Mouse (Mus musculus): ENCODE measurements around the gene Tmem51. TPM values are rescaled to one million over a fixed set of nuclear protein-coding genes. Genes with fewer than 3 reads are reported as not detected.

The Tmem51 gene
- total and polyA plus RNA-seq, 2 experiments: 4.1 to 13.3 TPM

DNA sequence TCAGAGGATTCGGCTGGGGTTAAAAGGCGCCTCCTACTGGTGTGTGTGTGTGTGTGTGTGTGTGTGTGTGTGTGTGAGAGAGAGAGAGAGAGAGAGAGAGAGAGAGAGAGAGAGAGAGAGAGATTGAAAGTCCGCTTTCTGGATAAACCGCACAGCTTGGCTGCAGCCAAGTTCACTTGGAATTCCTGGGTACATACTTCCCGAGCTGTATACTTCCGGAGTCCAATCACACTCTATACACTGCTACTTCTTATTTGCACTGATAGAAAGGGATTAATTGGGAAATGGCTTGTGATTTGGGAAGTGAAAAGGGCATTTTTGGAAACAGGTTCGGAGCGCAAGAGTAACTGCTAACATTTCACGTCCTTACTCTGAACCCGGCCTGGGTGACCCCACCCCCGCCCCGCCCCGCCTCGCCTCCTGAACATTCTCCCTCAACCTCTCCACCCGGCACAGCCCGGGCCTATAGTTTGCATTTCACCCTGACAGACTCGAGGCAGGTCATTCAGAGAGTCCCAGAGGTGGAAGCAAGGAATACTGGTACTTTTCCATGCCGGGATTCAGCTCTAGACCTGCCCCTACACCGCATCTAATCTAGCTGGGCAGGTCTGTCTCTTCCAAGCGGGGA, 946 bp upstream of the Tmem51 start:
- Histone ChIP-seq H3K9ac (ENCODE audit: low read depth, low read length) (peak overlapping the region; percentile 68), H3K4me1 (ENCODE audit: control insufficient read depth, insufficient read depth, low read length) (peaks cover 9% of the 10 kb centered on the region; the same call in 1 of the 2 replicates), H3K27me3 (ENCODE audit: control insufficient read depth, insufficient read depth, low read length) (no peaks in the 10 kb centered on the region), H3K79me2 (ENCODE audit: control insufficient read depth, insufficient read depth, low read length) (peaks cover 4% of the 10 kb centered on the region; the same call in 1 of the 2 replicates), H3K36me3 (ENCODE audit: control insufficient read depth, insufficient read depth, low read length) (no peaks in the 10 kb centered on the region), H3K4me3 (ENCODE audit: insufficient read depth, low read depth, low read length) (peak overlapping the region; percentile 68), H3K27ac (replicated peaks; ENCODE audit: insufficient read depth, low read depth, low read length) (peak overlapping the region; percentile 66)
- WGBS: 11% methylated on average over 20 of the region's 20 CpGs
- TF ChIP-seq CTCF (IDR thresholded peaks at IDR 0.05; ENCODE audit: low read depth, low read length): no peak
- TF ChIP-seq POLR2A (IDR thresholded peaks at IDR 0.05; ENCODE audit: extremely low read depth, insufficient read depth, low read length): no peak
- DNase-seq (ENCODE audit: extremely low read depth, low read depth, low spot score): peak; percentile 49

DNA sequence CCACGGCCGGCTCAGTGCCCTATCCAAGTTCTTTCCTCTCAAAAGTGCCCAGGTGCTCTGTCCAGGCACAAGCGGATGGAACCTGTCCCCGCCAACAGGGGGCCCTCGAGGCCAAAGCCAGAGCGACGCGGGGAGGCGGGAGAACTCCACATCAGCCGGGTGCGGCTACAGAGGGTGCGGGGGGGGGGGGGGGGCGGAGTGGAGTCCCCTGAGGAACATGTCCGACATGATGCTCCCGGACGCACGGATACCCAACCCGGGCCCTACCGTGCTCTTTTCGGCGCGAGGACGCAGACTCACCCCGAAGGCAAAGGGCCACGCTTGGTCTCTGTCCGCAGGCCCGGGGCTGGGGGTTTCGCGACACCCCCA, 358 bp downstream of the Tmem51 start:
- peaks cover 7% of the 10 kb centered on the region; the same call in 1 of the 2 replicates for H3K79me2 ChIP-seq (ENCODE audit: control insufficient read depth, insufficient read depth, low read length)
- H3K36me3 ChIP-seq (ENCODE audit: control insufficient read depth, insufficient read depth, low read length): no peaks in the 10 kb centered on the region
- H3K27ac ChIP-seq (replicated peaks; ENCODE audit: insufficient read depth, low read depth, low read length): peak overlapping the region; percentile 66
- H3K9ac ChIP-seq (ENCODE audit: low read depth, low read length): peak overlapping the region; percentile 68
- TF ChIP-seq POLR2A (IDR thresholded peaks at IDR 0.05; ENCODE audit: extremely low read depth, insufficient read depth, low read length) (no peak), CTCF (IDR thresholded peaks at IDR 0.05; ENCODE audit: low read depth, low read length) (peak; percentile 86)
- H3K4me1 ChIP-seq (ENCODE audit: control insufficient read depth, insufficient read depth, low read length): peaks cover 10% of the 10 kb centered on the region; the same call in 1 of the 2 replicates
- 1% methylated on average over 28 of the region's 29 CpGs for WGBS
- peak; percentile 64 for DNase-seq (ENCODE audit: extremely low read depth, low read depth, low spot score)
- H3K4me3 ChIP-seq (ENCODE audit: insufficient read depth, low read depth, low read length): peak overlapping the region; percentile 68
- no peaks in the 10 kb centered on the region for H3K27me3 ChIP-seq (ENCODE audit: control insufficient read depth, insufficient read depth, low read length)

DNA sequence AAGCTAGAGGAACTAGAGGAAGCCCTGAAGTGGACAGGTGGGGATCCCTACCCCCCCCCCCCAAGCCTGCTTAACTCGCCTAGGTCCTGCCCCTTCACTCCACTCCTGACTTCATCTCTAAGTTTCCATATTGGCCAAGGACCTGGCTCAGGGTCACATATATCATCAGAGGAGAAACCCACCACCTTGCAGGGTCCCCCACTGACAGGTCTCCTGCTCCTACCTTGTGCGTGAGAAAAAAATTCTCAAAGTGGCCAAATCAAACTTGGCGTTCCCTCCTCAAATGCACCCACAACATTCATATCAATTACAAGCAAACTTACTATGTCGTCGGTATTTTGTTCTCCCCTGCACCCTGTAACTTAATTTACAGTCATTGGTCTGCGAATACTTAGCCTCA, 911 bp downstream of the Tmem51 start:
- H3K4me3 ChIP-seq (ENCODE audit: insufficient read depth, low read depth, low read length): peak overlapping the region; percentile 68
- H3K36me3 ChIP-seq (ENCODE audit: control insufficient read depth, insufficient read depth, low read length): no peaks in the 10 kb centered on the region
- H3K27ac ChIP-seq (replicated peaks; ENCODE audit: insufficient read depth, low read depth, low read length): peak overlapping the region; percentile 45
- H3K27me3 ChIP-seq (ENCODE audit: control insufficient read depth, insufficient read depth, low read length): no peaks in the 10 kb centered on the region
- no peak for DNase-seq (ENCODE audit: extremely low read depth, low read depth, low spot score)
- TF ChIP-seq CTCF (IDR thresholded peaks at IDR 0.05; ENCODE audit: low read depth, low read length): no peak
- no peak for TF ChIP-seq POLR2A (IDR thresholded peaks at IDR 0.05; ENCODE audit: extremely low read depth, insufficient read depth, low read length)
- H3K9ac ChIP-seq (ENCODE audit: low read depth, low read length): peak overlapping the region; percentile 44
- peaks cover 7% of the 10 kb centered on the region; the same call in 1 of the 2 replicates for H3K79me2 ChIP-seq (ENCODE audit: control insufficient read depth, insufficient read depth, low read length)
- H3K4me1 ChIP-seq (ENCODE audit: control insufficient read depth, insufficient read depth, low read length): peaks cover 10% of the 10 kb centered on the region; the same call in 1 of the 2 replicates
- 49% methylated on average over 6 of the region's 6 CpGs for WGBS

GRCm38 (mm10) chr4:142082703-142083102, 1.4 kb downstream of the Tmem51 start:
- H3K4me3 ChIP-seq (ENCODE audit: insufficient read depth, low read depth, low read length): no peak overlapping the region
- no peak for DNase-seq (ENCODE audit: extremely low read depth, low read depth, low spot score)
- peaks cover 7% of the 10 kb centered on the region; the same call in 1 of the 2 replicates for H3K79me2 ChIP-seq (ENCODE audit: control insufficient read depth, insufficient read depth, low read length)
- H3K27ac ChIP-seq (replicated peaks; ENCODE audit: insufficient read depth, low read depth, low read length): no peak overlapping the region
- H3K27me3 ChIP-seq (ENCODE audit: control insufficient read depth, insufficient read depth, low read length): no peaks in the 10 kb centered on the region
- H3K9ac ChIP-seq (ENCODE audit: low read depth, low read length): peak overlapping the region; percentile 8; the same call in 1 of the 2 replicates
- 51% methylated on average over 4 of the region's 4 CpGs for WGBS
- H3K4me1 ChIP-seq (ENCODE audit: control insufficient read depth, insufficient read depth, low read length): peaks cover 10% of the 10 kb centered on the region; the same call in 1 of the 2 replicates
- H3K36me3 ChIP-seq (ENCODE audit: control insufficient read depth, insufficient read depth, low read length): no peaks in the 10 kb centered on the region
- TF ChIP-seq POLR2A (IDR thresholded peaks at IDR 0.05; ENCODE audit: extremely low read depth, insufficient read depth, low read length): no peak
- TF ChIP-seq CTCF (IDR thresholded peaks at IDR 0.05; ENCODE audit: low read depth, low read length): no peak

GRCm38 (mm10) chr4:142081631-142082283, 2.3 kb downstream of the Tmem51 start:
- Histone ChIP-seq H3K27ac (replicated peaks; ENCODE audit: insufficient read depth, low read depth, low read length) (peak overlapping the region; percentile 64), H3K4me3 (ENCODE audit: insufficient read depth, low read depth, low read length) (no peak overlapping the region), H3K79me2 (ENCODE audit: control insufficient read depth, insufficient read depth, low read length) (peaks cover 9% of the 10 kb centered on the region; the same call in 1 of the 2 replicates), H3K27me3 (ENCODE audit: control insufficient read depth, insufficient read depth, low read length) (no peaks in the 10 kb centered on the region), H3K9ac (ENCODE audit: low read depth, low read length) (peak overlapping the region; percentile 41; the same call in 1 of the 2 replicates), H3K36me3 (ENCODE audit: control insufficient read depth, insufficient read depth, low read length) (no peaks in the 10 kb centered on the region), H3K4me1 (ENCODE audit: control insufficient read depth, insufficient read depth, low read length) (peaks cover 10% of the 10 kb centered on the region; the same call in 1 of the 2 replicates)
- TF ChIP-seq POLR2A (IDR thresholded peaks at IDR 0.05; ENCODE audit: extremely low read depth, insufficient read depth, low read length) (no peak), CTCF (IDR thresholded peaks at IDR 0.05; ENCODE audit: low read depth, low read length) (no peak)
- WGBS: 45% methylated on average over 13 of the region's 13 CpGs
- DNase-seq (ENCODE audit: extremely low read depth, low read depth, low spot score): no peak
